Mouse (Mus musculus) heart, postnatal 25 days (tissue): ENCODE measurements around the gene Gast. TPM values are rescaled to one million over a fixed set of nuclear protein-coding genes. Genes with fewer than 3 reads are reported as not detected.
"Not testable (repeated sequence)": the region's sequence is repeated elsewhere in the genome, so short reads cannot be mapped to it uniquely, and the experiment has no call there.

ENCODE experiments used
- DNase-seq: peaks from one replicate; pipeline ENCODE4 v3.0.0; 2022; ENCODE audit warnings: low spot score
- intact Hi-C: fragments of 180-260 bp; cut with DNase I; formaldehyde crosslinking; loops from one replicate; pipeline ENCODE4 v1.15.1; 2025
- total RNA-seq, 2 experiments: library from RNA; stranded (reverse); gene quantifications; 2 replicates each; pipeline ENCODE4 v1.2.3; 2021

Gene Gast
- total RNA-seq, 2 experiments from 2014 or later, result not detected

- intact Hi-C loops, result no loop called here
- DNase-seq, result peak; percentile 99
Observed at GRCm38 (mm10) chr11:100319492-100320171, 14.6 kb upstream of the Gast start, which contains the start of gene Eif1. Gene Eif1, plus strand, starts transcription at chr11:100319885.

- intact Hi-C loops, result no loop called here
- peak; percentile 96 for DNase-seq
Observed at GRCm38 (mm10) chr11:100320172-100320630, 14.0 kb upstream of the Gast start.

- DNase-seq, intact Hi-C loops: not testable (repeated sequence)
Observed at GRCm38 (mm10) chr11:100320701-100321410, 13.4 kb upstream of the Gast start.

- DNase-seq, intact Hi-C loops: not testable (repeated sequence)
Observed at GRCm38 (mm10) chr11:100321479-100322305, 12.5 kb upstream of the Gast start.

GRCm38 (mm10) chr11:100322591-100323258 is 11.5 kb upstream of the Gast start:
- intact Hi-C loops, result no loop called here
- no peak for DNase-seq

- intact Hi-C loops, result no loop called here
- DNase-seq, result no peak
Observed at GRCm38 (mm10) chr11:100323578-100323977, 10.6 kb upstream of the Gast start.

GRCm38 (mm10) chr11:100325062-100325629 is 9.1 kb upstream of the Gast start:
- intact Hi-C loops, result no loop called here
- no peak for DNase-seq

GRCm38 (mm10) chr11:100327316-100327715 is 6.9 kb upstream of the Gast start:
- no peak for DNase-seq
- intact Hi-C loops, result no loop called here

- intact Hi-C loops, result no loop called here
- no peak for DNase-seq
Observed at GRCm38 (mm10) chr11:100327761-100328160, 6.4 kb upstream of the Gast start.

- DNase-seq, result no peak
- intact Hi-C loops, result no loop called here
Observed at GRCm38 (mm10) chr11:100330235-100330634, 4.0 kb upstream of the Gast start.

- intact Hi-C loops, DNase-seq: not testable (repeated sequence)
Observed at GRCm38 (mm10) chr11:100330816-100331375, 3.3 kb upstream of the Gast start.

- intact Hi-C loops, result no loop called here
- no peak for DNase-seq
Observed at GRCm38 (mm10) chr11:100332766-100333515, 1.3 kb upstream of the Gast start.

GRCm38 (mm10) chr11:100335731-100336130 is 1.5 kb downstream of the Gast start:
- DNase-seq, result no peak
- intact Hi-C loops, result no loop called here

GRCm38 (mm10) chr11:100344269-100344668 is 10.1 kb downstream of the Gast start:
- DNase-seq, result no peak
- intact Hi-C loops, result no loop called here

- intact Hi-C loops, result no loop called here
- DNase-seq, result no peak
Observed at GRCm38 (mm10) chr11:100352076-100352857, 18.1 kb downstream of the Gast start.

GRCm38 (mm10) chr11:100355151-100355951 is 21.1 kb downstream of the Gast start:
- no peak for DNase-seq
- intact Hi-C loops, result loop anchor here (5.0 kb wide), 1 partner anchor 192 kb away; the partner anchor contains the start of gene Ttc25
